Mouse (Mus musculus): ENCODE measurements around the gene Masp2.

Masp2 gene

GRCm38 (mm10) chr4:148602357-148603120, at the start of gene Masp2:
Masp2 (plus strand) TSS chr4:148602554.
- no peaks in the 10 kb centered on the region for H3K36me3 ChIP-seq (ENCODE audit: control insufficient read depth, insufficient read depth, low read length, poor library complexity, severe bottlenecking)
- DNase-seq (ENCODE audit: low read depth, low spot score), result no peak
- no peaks in the 10 kb centered on the region for H3K27me3 ChIP-seq (ENCODE audit: control insufficient read depth, insufficient read depth, low read length, poor library complexity, severe bottlenecking)

GRCm38 (mm10) chr4:148557766-148558165, 44.6 kb upstream of the Masp2 start:
- no peak for DNase-seq (ENCODE audit: low read depth, low spot score)
- no peaks in the 10 kb centered on the region for H3K27me3 ChIP-seq (ENCODE audit: control insufficient read depth, insufficient read depth, low read length, poor library complexity, severe bottlenecking)
- peaks cover 6% of the 10 kb centered on the region for H3K36me3 ChIP-seq (ENCODE audit: control insufficient read depth, insufficient read depth, low read length, poor library complexity, severe bottlenecking)

DNA sequence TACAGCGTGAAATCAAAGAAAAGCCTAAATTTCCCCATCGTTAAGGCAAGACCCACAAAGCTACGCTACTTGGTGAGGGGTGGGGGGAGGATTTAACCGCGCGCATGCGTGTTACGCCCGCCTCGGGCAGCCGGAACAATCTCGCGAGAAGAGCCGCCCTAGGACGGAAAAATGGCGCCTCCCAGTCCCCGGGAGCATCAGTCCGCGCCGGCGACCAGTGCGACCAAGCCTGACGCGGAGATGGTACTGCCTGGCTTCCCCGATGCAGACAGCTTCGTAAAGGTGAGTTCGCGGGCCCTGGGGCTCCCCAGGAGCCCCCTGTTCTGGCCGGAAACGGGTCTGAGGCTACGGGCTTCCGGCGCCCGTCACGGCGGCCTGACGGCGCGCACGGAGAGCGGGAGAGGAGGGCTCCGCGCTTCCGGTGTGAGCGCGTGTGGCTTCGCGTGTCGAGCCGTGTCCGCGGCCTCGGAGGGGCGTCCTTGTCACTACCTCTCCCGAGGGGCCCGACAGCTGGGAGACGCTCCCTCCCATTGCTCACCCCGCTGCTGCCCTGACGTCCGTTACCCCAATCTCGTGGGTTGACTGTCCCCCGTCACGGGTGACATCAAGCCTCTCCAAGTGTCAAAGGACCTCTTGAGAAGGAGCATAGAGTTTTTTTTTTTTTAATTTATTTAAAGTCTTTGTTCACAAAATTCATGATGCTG, 43.9 kb upstream of the Masp2 start, which contains the start of gene Exosc10:
Exosc10 (plus strand) TSS at position 133 of the 704 bp plus-strand sequence.
- Histone ChIP-seq H3K27me3 (ENCODE audit: control insufficient read depth, insufficient read depth, low read length, poor library complexity, severe bottlenecking) (no peaks in the 10 kb centered on the region), H3K36me3 (ENCODE audit: control insufficient read depth, insufficient read depth, low read length, poor library complexity, severe bottlenecking) (peaks cover 6% of the 10 kb centered on the region)
- peak; percentile 94 for DNase-seq (ENCODE audit: low read depth, low spot score)

GRCm38 (mm10) chr4:148562676-148563075, 39.7 kb upstream of the Masp2 start:
- H3K27me3 ChIP-seq (ENCODE audit: control insufficient read depth, insufficient read depth, low read length, poor library complexity, severe bottlenecking), result no peaks in the 10 kb centered on the region

GRCm38 (mm10) chr4:148563595-148563994, 38.8 kb upstream of the Masp2 start:
- DNase-seq (ENCODE audit: low read depth, low spot score), result no peak
- H3K27me3 ChIP-seq (ENCODE audit: control insufficient read depth, insufficient read depth, low read length, poor library complexity, severe bottlenecking), result no peaks in the 10 kb centered on the region

More at GRCm38 (mm10) chr4:148562676-148563075, 39.7 kb upstream of the Masp2 start:
- peaks cover 13% of the 10 kb centered on the region for H3K36me3 ChIP-seq (ENCODE audit: control insufficient read depth, insufficient read depth, low read length, poor library complexity, severe bottlenecking)
- DNase-seq (ENCODE audit: low read depth, low spot score), result no peak

DNA sequence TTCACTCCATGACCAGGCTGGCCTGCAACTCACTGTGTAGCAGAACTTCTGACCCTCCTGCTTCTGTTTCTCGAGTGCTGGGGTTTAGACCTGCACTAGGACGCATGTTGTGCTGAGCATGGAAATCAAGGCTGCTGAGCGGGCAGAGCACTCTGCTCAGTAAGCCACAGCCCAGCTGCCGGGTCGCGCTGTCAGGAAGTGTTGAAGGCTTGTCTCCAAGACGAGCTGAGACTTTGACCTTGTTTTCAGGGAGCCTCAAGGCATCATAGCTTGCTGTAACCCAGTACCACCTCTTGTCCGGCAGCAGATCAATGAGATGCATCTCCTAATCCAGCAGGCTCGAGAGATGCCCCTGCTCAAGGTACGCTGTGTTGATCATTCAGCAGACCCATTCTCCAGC, 32.2 kb upstream of the Masp2 start:
- Histone ChIP-seq H3K36me3 (ENCODE audit: control insufficient read depth, insufficient read depth, low read length, poor library complexity, severe bottlenecking) (peaks cover 13% of the 10 kb centered on the region), H3K27me3 (ENCODE audit: control insufficient read depth, insufficient read depth, low read length, poor library complexity, severe bottlenecking) (no peaks in the 10 kb centered on the region)
- no peak for DNase-seq (ENCODE audit: low read depth, low spot score)

More at GRCm38 (mm10) chr4:148563595-148563994, 38.8 kb upstream of the Masp2 start:
- peaks cover 16% of the 10 kb centered on the region for H3K36me3 ChIP-seq (ENCODE audit: control insufficient read depth, insufficient read depth, low read length, poor library complexity, severe bottlenecking)

GRCm38 (mm10) chr4:148570693-148571295, 31.6 kb upstream of the Masp2 start:
- no peak for DNase-seq (ENCODE audit: low read depth, low spot score)
- Histone ChIP-seq H3K36me3 (ENCODE audit: control insufficient read depth, insufficient read depth, low read length, poor library complexity, severe bottlenecking) (peaks cover 17% of the 10 kb centered on the region), H3K27me3 (ENCODE audit: control insufficient read depth, insufficient read depth, low read length, poor library complexity, severe bottlenecking) (no peaks in the 10 kb centered on the region)

GRCm38 (mm10) chr4:148573222-148573621, 29.1 kb upstream of the Masp2 start:
- peaks cover 20% of the 10 kb centered on the region for H3K36me3 ChIP-seq (ENCODE audit: control insufficient read depth, insufficient read depth, low read length, poor library complexity, severe bottlenecking)
- no peaks in the 10 kb centered on the region for H3K27me3 ChIP-seq (ENCODE audit: control insufficient read depth, insufficient read depth, low read length, poor library complexity, severe bottlenecking)
- DNase-seq (ENCODE audit: low read depth, low spot score), result no peak

DNA sequence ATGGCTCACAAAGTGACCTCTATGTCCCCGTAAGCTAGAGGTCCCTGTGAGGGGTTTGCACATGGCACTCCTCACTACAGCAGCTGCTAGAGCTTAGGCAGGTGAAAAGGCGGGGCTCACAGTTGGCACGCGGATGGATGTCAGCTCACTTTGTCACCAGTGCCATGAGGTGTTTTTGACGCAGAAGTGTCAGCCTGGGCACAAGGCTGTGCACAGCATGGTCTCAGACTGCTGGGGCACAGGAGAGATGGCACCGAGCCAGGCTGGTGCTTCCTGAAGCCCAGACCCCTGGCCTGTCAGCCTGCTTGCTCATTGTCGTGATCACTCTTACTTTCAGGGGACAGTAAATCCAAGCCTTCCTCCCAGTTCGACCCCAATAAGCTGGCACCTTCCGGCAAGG, 21.6 kb upstream of the Masp2 start:
- H3K36me3 ChIP-seq (ENCODE audit: control insufficient read depth, insufficient read depth, low read length, poor library complexity, severe bottlenecking), result peaks cover 4% of the 10 kb centered on the region
- no peak for DNase-seq (ENCODE audit: low read depth, low spot score)
- H3K27me3 ChIP-seq (ENCODE audit: control insufficient read depth, insufficient read depth, low read length, poor library complexity, severe bottlenecking), result no peaks in the 10 kb centered on the region

DNA sequence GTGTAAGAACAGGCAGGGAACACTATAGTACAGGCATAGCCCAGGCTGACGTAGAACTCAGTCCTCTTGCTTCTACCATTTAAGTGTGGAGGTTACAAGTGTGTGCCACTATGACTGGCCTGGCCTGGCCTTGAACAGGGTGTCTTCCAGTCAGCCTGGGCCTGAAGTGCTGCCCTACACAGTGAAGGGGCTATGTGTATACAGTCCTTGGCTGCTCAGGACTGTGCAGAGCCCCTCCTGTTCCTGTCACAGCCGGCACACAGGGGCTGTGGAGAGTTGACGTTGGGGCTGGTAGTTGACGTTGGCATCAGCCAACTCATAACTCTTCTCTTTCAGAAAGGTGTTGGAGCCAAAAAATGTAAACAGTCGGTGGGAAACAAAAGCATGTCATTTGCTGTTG, 20.9 kb upstream of the Masp2 start:
- H3K36me3 ChIP-seq (ENCODE audit: control insufficient read depth, insufficient read depth, low read length, poor library complexity, severe bottlenecking), result peaks cover 2% of the 10 kb centered on the region; the same call in 1 of the 2 replicates
- no peaks in the 10 kb centered on the region for H3K27me3 ChIP-seq (ENCODE audit: control insufficient read depth, insufficient read depth, low read length, poor library complexity, severe bottlenecking)
- no peak for DNase-seq (ENCODE audit: low read depth, low spot score)

GRCm38 (mm10) chr4:148583257-148583656, 19.1 kb upstream of the Masp2 start:
- Histone ChIP-seq H3K36me3 (ENCODE audit: control insufficient read depth, insufficient read depth, low read length, poor library complexity, severe bottlenecking) (peaks cover 2% of the 10 kb centered on the region; the same call in 1 of the 2 replicates), H3K27me3 (ENCODE audit: control insufficient read depth, insufficient read depth, low read length, poor library complexity, severe bottlenecking) (no peaks in the 10 kb centered on the region)
- peak; percentile 44 for DNase-seq (ENCODE audit: low read depth, low spot score)

DNA sequence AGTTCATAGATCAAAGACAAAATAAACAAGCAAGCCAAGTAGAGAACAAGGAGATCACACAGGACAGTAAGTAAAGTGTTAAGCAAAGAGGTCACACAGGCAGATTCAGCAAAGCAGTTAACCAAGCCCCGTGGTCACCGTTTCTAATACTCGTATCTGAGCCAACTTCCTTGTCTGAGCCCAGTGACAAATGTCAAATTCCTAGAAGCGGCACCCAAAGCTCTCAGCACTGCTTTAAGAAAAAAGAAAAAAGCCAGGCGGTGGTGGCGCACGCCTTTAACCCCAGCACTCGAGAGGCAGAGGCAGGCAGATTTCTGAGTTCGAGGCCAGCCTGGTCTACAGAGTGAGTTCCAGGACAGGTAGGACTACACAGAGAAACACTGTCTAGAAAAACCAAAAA, 15.7 kb upstream of the Masp2 start:
- Histone ChIP-seq H3K36me3 (ENCODE audit: control insufficient read depth, insufficient read depth, low read length, poor library complexity, severe bottlenecking) (no peaks in the 10 kb centered on the region), H3K27me3 (ENCODE audit: control insufficient read depth, insufficient read depth, low read length, poor library complexity, severe bottlenecking) (no peaks in the 10 kb centered on the region)
- DNase-seq (ENCODE audit: low read depth, low spot score), result no peak

GRCm38 (mm10) chr4:148588793-148589192, 13.6 kb upstream of the Masp2 start:
- no peak for DNase-seq (ENCODE audit: low read depth, low spot score)
- no peaks in the 10 kb centered on the region for H3K27me3 ChIP-seq (ENCODE audit: control insufficient read depth, insufficient read depth, low read length, poor library complexity, severe bottlenecking)
- no peaks in the 10 kb centered on the region; the same call in 1 of the 2 replicates for H3K36me3 ChIP-seq (ENCODE audit: control insufficient read depth, insufficient read depth, low read length, poor library complexity, severe bottlenecking)

DNA sequence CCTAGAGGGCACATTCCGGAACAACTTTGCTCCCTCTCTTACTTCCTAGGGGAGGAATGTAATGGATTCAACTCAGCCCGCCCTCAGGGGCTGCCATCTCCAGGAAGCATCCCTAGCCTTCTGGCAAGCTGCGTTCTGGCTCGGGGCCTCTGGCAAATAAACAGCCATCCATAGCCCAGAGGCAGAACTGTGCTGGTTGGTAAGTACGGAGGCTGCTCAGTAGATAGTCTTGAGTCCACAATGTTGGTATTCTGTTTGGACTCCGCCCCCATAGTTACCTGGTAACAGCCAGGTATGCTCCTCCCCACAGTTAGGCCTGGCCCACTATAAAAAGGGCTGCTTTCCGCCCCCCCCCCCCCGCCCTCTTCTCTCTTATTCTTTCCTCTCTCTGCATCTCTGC, 12.8 kb upstream of the Masp2 start:
- no peak for DNase-seq (ENCODE audit: low read depth, low spot score)
- Histone ChIP-seq H3K36me3 (ENCODE audit: control insufficient read depth, insufficient read depth, low read length, poor library complexity, severe bottlenecking) (no peaks in the 10 kb centered on the region; the same call in 1 of the 2 replicates), H3K27me3 (ENCODE audit: control insufficient read depth, insufficient read depth, low read length, poor library complexity, severe bottlenecking) (no peaks in the 10 kb centered on the region)

Data from splenic B cell, adult 2 months (primary cell).